Mouse (Mus musculus) kidney, postnatal 14 days (tissue): ENCODE data around the gene Gcfc2.

ENCODE experiments used
- DNase-seq: peaks from one replicate; pipeline ENCODE4 v3.0.0; 2022; ENCODE audit warnings: mixed read lengths

Gene Gcfc2

DNA sequence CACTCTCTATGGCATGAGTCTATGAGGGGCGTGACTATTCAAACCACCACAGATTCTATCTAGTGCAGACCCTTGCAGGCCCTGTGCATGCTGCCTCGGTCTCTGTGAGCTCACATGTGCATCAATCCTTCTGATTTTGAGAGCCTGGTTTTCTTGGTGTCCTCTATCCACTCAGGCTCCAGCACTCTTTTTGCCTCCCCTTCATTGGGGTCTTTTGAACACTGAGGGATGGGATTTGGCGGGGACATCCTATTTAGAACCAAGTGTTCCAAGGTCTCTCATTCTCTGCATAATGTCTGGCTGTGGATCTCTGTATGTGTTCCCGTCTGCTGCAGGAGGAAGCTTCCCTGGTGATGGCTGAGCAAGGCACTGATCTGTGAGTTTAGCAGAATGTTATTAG, 55.8 kb downstream of the Gcfc2 start:
- DNase-seq = no peak

DNA sequence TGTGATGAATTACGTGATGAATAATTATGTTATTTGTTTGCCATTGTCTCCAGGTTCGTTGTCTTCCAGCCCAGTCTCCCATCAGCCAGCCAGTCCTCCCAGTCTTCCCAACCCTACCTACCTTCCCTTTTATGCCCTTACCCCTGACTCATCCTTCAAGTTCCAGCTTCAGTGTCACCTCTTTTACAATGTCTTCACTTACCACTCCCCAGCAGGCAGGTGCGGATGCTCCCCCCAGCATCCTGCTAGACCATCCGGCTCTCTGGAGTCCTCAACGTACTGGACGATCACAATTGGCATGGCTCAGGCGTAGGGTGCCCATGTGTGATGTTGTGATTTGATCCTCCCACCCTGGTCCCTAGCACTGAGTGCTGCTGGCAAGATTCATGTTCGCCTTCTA, 62.7 kb downstream of the Gcfc2 start:
- DNase-seq = no peak

DNA sequence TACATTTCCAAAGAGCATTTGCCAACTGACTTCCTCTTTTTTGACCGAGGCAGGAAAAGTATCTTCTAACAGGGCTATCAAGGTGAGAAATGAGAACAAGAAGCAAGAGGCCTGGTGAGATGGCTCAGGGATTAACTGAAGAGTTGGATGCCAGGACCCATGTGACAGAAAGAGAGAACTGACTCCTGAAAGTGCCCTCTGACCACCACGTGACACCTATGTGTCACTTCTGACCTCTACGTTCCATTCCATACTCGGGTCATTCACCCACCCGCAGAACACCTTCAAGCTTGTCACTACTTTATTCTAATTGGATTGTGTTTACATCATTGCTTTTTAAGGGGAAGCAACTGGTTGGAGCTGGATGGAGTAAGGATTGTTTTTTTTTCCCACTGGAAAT, 63.1 kb downstream of the Gcfc2 start:
- peak; percentile 54 for DNase-seq

DNA sequence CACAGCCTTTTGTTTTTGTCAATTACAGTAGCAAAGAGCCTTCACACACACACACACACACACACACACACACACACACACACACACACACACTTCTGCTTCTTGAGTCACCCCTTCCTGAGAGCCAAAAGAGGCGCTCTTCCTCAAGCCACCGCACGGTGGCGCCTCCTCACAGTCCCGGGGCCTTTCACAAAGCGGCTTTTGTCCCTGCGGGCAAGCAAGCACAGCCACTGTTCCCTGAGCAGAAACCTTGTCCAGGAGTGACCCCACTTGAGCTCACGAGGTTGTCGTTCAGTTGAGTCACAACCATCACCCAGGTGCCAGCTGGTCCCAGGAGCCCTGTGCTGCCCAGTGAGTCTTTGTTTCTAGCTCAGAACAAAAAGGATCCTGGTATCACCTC, 63.5 kb downstream of the Gcfc2 start:
- DNase-seq = peak; percentile 92

DNA sequence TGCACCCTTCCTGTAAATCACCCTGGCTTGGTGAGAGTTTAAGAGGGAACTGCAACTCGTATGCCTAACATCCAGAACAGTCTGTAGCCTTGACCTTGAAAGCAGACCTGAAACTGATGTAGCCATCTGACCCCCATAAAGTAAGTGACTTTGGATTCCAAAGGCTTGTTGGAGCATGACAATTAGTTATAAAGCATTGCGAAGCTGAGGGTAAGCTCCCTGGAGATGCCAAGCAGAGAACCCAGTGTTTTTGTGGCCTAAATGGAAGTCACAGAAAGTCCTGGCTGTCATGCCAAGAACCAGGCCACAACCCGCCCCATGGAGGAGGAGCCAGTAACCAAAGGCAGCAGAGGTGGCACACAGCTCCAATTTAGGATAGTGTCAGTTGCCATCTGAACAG, 64.1 kb downstream of the Gcfc2 start:
- DNase-seq = peak; percentile 83

DNA sequence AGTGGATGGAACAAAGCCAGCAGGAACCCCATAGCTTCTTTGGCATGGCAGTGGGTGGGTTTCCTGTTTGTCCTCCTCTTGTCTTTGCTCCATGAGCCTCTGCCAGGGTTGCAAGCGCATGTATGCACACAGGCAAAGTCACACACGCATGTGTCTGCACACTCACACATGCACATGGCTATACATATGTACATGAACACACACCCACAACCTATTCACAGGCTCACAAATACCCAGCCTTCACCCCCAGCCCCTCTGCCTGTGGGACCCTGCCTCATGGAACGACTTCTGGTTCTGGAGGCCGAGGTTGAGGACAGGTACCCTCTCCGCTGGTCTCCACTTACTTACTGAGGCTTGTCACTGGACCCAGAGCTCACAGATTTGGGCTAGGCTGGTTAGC, 64.9 kb downstream of the Gcfc2 start:
- no peak for DNase-seq

DNA sequence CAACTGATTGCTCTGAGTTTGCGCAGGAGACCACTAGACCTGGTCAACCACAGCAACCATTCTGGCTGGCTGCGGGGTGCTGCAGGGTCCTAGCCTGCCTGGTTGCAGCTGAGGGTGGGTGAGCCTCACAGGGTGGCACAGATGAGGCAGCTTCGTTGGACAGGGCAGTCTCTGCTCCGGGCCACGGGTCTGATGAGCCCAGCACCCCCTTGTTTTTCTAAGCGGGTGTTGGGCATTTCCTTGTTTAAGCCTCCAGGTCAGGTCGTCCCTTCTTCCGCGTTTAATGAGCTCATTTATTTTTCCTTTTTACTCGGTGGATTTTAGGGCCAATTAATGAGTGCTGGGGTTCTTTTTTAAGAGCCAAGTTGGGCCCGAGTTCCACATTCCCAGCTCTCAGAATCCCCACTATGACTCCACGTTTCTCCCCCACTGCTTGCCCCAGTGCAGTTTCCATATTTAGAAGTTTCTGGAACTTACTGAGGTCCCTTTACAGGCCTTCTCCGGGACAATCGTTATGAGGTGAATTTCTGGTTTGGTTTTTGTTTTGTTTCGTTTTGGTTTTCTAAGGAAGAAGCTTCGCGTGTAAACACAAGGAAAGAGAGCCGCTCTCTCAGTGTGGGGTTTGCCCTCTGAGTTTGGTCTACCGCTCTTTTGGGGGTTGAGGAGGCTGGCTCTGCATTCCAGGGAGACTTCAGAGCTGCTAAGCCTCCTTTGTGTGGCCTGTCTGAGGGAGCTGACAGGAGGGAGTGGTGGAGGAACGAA, 66.8 kb downstream of the Gcfc2 start:
- DNase-seq = peak; percentile 13
